Mouse (Mus musculus): ENCODE data around the gene Psd4.

Gene Psd4

DNA sequence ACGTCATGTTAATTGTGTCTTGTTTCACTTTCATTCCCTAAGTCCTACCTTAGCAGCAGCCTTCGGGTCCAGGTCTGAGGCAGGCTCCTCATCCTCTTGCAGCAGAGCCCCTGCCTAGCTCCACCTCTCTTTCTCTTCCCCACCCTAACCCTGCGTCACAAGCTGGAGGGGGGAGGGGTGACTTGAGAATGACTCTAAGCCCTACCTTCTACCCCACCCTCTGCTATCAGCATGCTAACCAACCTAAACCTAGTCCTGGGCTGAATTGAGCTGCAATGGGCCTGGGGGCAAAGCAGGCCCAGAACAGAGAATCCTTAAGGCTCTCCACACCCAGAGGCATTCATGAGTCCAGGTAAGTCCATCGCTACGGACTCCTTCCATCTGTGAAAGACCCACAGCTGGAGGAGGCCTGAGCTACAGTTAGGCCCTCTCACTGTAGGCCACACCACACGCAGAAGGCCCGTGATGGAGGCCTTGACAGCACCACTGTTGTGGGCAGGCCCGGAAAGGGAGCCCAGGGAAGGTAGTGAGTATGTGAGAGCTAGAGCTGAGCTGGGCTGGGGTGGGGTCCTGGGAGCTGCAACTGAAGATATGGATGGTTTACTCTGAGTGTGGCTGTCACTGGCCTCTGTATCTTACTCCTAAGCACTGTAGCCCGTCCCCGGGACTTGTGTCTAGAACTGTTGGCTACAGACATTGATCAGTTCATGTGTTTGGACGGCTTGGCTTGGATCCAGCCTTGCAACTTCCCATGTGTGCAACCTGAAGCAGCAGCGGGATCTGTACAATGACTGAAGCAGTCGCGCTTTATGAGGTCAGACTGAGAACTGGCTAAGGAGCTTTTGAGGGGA lies 18.0 kb downstream of the Psd4 start:
- no peak for DNase-seq (ENCODE audit: extremely low spot score, low spot score)

- DNase-seq (ENCODE audit: extremely low spot score, low spot score): no peak
Observed at GRCm38 (mm10) chr2:24386158-24386963, 19.0 kb downstream of the Psd4 start.

DNA sequence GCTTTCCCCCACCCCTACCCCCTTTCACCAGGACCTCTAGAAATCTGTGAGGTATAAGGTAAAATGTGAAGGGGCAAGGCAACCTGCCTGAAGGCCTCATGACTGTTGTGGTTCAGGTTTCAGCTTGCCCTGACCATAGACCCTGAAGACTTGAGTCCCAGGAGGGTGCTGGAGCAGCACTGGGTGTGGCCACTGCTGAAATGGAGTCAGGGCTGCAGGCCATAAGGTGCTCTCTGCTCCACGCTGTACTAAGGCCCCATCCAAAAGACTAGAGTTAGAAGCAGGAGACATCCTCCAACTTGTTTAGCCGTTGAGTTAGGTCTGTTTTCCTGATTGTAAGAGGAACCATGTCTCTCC lies 19.6 kb downstream of the Psd4 start:
- DNase-seq (ENCODE audit: extremely low spot score, low spot score): no peak

DNA sequence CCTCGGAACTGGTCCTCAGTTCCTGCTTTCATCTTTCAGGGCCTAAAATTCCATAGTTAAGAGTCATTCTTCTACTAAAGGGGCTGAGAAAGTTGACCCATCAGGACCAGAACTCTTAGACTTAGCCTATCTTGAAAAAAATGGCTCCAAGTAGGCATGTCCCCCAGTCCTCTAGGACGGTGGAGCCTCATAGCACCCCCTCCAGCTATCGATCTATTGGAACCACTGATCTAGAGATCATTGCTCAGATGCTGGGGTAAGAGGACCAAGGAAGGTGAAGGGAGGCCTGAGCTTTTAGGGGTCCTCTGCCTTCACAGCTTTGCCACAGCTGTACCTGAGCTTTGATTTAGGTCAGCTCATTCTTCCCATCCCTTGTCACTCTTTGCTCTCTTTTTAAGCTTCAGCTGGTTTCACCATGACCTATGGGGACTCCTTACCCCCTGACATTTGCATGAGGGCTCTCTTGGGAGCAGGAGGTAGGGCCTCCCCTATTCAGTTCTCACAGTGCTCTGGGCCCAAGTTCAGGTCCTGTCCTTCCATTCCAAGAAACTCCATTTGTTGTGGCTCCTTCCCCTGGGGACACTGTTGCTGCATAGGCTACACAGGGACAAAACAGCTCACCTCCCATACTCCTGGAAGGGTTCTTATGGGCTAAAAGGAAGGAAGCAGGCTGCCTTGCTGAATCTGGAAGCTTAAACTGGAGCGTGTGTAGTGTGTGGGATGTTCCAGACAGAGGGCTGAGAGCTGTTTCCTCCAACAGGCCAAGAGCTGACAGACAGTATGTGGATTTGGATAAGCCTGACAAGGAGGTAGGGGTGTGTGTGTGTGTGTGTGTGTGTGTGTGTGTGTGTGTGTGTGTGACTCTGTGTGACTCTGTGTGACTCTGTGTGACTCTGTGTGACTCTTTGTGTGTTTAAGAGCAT lies 20.2 kb downstream of the Psd4 start:
- DNase-seq (ENCODE audit: extremely low spot score, low spot score): no peak

GRCm38 (mm10) chr2:24393251-24393650 lies 25.9 kb downstream of the Psd4 start:
- no peak for DNase-seq (ENCODE audit: extremely low spot score, low spot score)

DNA sequence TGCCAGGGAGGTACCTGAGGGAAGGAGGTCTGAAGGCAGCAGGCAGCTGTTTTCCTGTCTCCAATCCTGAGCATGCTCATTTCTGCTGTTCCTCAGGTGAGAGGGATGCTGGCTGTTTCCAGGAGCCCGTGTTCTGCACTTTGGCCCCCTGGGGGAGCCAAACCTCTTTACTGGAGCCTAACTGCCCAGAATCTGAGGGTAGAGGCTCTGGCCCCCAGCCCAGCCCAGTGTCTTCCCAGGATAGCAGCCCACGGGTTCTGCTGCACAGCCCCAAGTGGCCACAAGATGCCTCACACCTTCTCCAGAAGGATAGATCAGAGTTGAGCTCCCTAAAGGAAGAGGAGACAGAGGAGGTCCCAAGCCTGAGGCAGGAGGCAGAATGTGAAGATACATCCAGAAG lies 29.7 kb downstream of the Psd4 start:
- DNase-seq (ENCODE audit: extremely low spot score, low spot score): no peak

DNA sequence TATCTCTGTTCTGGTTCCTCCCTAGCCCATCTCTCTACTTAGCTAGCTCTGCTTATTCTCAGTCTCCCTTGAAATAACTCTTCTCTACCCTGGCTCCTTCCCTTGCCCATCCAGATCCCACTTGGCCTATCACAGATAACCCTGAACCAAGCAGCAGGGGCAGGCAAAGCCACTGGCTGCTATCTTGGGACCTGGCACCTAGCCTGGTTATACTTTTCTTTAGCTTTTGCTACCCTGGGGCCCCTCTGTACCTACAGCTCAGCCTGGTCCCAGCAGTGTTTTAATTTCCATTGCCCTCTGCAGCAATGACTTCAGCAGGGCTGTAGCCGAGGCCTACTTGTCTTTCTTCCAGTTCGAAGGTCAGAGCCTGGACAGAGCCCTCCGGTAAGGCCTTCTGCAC lies 33.3 kb downstream of the Psd4 start:
- no peak for DNase-seq (ENCODE audit: extremely low spot score, low spot score)

GRCm38 (mm10) chr2:24405345-24406012 lies 38.1 kb downstream of the Psd4 start:
- DNase-seq (ENCODE audit: extremely low spot score, low spot score): peak; percentile 83

- no peak for DNase-seq (ENCODE audit: extremely low spot score, low spot score)
Observed at GRCm38 (mm10) chr2:24407701-24408485, 40.5 kb downstream of the Psd4 start.

DNA sequence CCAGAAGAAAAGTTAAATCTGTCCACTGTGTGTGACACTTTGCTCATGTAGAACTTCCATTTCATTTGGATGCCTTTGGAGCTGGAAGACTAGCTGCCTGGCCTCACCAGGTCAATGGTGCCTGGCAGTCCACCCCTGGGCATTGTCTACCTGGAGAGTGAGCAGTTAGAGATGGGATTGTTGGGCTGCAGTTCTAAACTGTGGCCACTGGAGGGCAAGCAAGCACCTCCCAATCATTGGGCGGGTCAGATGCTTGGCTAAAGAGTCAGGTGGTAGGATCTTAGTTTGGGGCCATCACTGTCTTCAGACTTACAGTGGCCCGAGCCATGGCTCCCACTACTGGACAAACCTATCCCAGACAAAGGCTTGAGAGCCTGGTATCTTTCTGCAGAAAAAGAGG lies 41.8 kb downstream of the Psd4 start:
- DNase-seq (ENCODE audit: extremely low spot score, low spot score): peak; percentile 72

DNA sequence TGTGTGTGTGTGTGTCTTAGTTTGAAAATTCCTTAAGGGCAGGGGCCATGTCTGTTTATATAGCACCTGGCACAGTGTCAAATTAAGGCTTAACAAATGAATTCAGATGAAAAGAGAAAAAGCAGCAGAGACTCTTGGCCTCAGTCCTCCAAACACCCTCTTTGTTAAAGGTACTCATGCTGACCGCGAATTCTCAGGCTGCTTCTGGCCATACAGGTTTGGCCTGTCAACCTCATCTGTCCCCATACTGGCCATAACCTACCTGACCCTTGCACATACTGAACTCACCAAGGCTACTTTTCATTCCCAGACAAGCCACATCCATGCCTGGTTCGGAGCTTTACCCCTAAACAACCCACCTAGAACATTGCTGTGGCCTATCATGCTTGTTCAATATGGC lies 45.8 kb downstream of the Psd4 start:
- DNase-seq (ENCODE audit: extremely low spot score, low spot score): no peak

GRCm38 (mm10) chr2:24413677-24414076 lies 46.3 kb downstream of the Psd4 start:
- no peak for DNase-seq (ENCODE audit: extremely low spot score, low spot score)

DNA sequence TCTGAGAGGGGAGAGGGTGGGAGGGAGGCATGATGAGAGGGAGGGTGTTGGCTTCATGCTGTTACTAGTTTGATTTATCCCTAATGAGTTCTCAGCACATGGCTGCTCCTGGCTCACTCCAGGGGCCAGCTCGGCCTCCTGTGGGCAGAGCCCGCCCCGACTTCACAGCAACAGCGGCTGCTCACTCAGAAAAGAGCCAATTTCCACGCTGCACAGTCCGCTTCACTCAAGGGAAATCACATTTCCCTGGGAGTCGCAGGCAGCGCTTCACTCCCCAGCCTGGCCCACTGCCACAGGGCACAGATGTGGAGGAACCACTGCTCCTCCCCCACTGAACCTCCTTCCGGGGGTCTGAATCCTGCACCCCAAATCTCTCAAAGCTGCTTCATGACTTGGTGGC lies 49.3 kb downstream of the Psd4 start:
- no peak for DNase-seq (ENCODE audit: extremely low spot score, low spot score)

- no peak for DNase-seq (ENCODE audit: extremely low spot score, low spot score)
Observed at GRCm38 (mm10) chr2:24417106-24417505, 49.7 kb downstream of the Psd4 start.

- no peak for DNase-seq (ENCODE audit: extremely low spot score, low spot score)
Observed at GRCm38 (mm10) chr2:24417564-24417963, 50.2 kb downstream of the Psd4 start.

- DNase-seq (ENCODE audit: extremely low spot score, low spot score): no peak
Observed at GRCm38 (mm10) chr2:24421211-24421863, 54.0 kb downstream of the Psd4 start.

- no peak for DNase-seq (ENCODE audit: extremely low spot score, low spot score)
Observed at GRCm38 (mm10) chr2:24422815-24423214, 55.4 kb downstream of the Psd4 start.

DNA sequence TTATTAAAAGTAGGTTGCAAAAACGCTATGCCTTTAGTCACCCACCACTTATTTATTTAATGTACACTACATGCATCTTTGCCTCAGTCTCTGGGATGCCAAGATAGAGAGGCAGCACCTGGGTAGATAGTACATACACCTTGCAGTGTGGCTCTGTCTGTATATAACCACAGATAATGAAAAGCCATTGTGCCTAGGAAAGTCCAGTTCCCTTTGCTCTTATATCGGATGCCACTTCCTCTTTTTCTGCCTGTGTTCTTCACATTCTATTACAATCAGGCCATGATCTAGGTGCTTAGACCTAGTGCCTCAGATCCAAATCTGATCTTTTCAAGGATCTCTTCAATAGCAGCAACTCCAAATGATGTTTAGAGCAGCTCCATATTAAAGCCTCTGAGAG lies 58.2 kb downstream of the Psd4 start:
- DNase-seq (ENCODE audit: extremely low spot score, low spot score): no peak

DNA sequence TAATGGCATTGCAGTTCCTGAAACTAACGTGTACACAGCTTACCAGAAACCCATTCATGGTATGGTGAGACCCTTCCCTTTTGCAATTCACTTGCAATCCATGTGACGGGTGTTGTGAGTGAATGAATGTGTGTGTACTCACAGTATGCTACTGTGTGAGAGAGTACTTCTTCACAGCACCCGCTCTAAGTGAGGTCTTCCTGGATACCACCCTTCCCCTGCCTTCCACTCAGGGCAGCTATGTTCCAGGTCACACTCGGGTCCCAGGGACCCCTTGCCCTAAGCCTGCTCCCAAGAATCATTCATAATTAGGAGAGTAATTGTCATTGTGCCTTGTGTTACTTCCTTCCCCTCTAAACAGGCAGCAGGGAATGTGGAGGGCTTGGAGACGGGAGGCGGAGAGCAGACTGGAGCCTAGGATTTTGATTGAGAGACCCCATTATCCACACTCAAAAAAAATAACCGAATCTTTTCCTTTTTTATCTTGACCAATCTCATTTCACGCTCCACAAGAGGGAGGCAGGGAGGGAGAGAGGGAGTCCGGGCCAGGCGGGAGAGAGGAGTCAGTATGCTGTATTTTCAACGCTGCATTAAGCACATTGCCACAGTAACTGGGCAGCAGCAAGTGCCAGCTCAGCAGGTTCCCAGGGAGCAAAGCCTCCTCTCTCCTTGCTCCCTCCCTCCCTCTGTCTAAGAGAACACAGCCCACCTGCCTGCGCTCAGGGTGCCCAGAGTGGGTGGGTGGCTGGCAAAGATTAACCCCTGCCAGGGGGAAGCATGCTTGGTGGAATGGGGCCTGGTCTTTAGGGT lies 60.7 kb downstream of the Psd4 start:
- no peak for DNase-seq (ENCODE audit: extremely low spot score, low spot score)

All from neural tube, embryonic 10.5 days (tissue).